Mouse (Mus musculus): ENCODE measurements around the gene Dync1i1. TPM values are rescaled to one million over a fixed set of nuclear protein-coding genes. Genes with fewer than 3 reads are reported as not detected.

The Dync1i1 gene
- polyA plus RNA-seq, 2 experiments = not detected

- no peaks in the 10 kb centered on the region for H3K36me3 ChIP-seq (replicated peaks; ENCODE audit: control insufficient read depth, insufficient read depth, low read depth)
- H3K4me3 ChIP-seq (ENCODE audit: insufficient read depth in 1 of 2, low read depth in 2 of 2, low read length in 2 of 2) = no peak overlapping the region
- TF ChIP-seq CTCF (IDR thresholded peaks at IDR 0.05; ENCODE audit: low read depth) = no peak
- no peak for TF ChIP-seq EP300 (IDR thresholded peaks at IDR 0.05; ENCODE audit: low read depth)
- no peak overlapping the region for H3K27ac ChIP-seq
- WGBS (ENCODE audit: insufficient replicate concordance) = 48% methylated on average over 11 of the region's 11 CpGs
- no peaks in the 10 kb centered on the region for H3K27me3 ChIP-seq (ENCODE audit: control insufficient read depth, insufficient read depth, low read length)
- no peak for ATAC-seq (ENCODE audit: insufficient read depth)
- no peaks in the 10 kb centered on the region for H3K9me3 ChIP-seq (ENCODE audit: control insufficient read depth, low read length)
- no peak for DNase-seq (ENCODE audit: low read depth in 3 of 3, low spot score in 3 of 3)
- H3K4me1 ChIP-seq (replicated peaks; ENCODE audit: control insufficient read depth in 2 of 2, insufficient read depth in 2 of 2, low read length in 1 of 2) = no peaks in the 10 kb centered on the region
- no peak overlapping the region for H3K4me2 ChIP-seq (ENCODE audit: low read depth)
- H3K9ac ChIP-seq (replicated peaks) = no peak overlapping the region
These were observed 77.5 kb downstream of the Dync1i1 start for GRCm38 (mm10) chr6:5802840-5803491.

- TF ChIP-seq CTCF (IDR thresholded peaks at IDR 0.05; ENCODE audit: low read depth) = no peak
- TF ChIP-seq EP300 (IDR thresholded peaks at IDR 0.05; ENCODE audit: low read depth) = no peak
- Histone ChIP-seq H3K27ac (no peak overlapping the region), H3K4me2 (ENCODE audit: low read depth) (no peak overlapping the region), H3K27me3 (ENCODE audit: control insufficient read depth, insufficient read depth, low read length) (no peaks in the 10 kb centered on the region), H3K4me1 (replicated peaks; ENCODE audit: control insufficient read depth in 2 of 2, insufficient read depth in 2 of 2, low read length in 1 of 2) (no peaks in the 10 kb centered on the region), H3K9me3 (ENCODE audit: control insufficient read depth, low read length) (no peaks in the 10 kb centered on the region), H3K4me3 (ENCODE audit: insufficient read depth in 1 of 2, low read depth in 2 of 2, low read length in 2 of 2) (no peak overlapping the region), H3K36me3 (replicated peaks; ENCODE audit: control insufficient read depth, insufficient read depth, low read depth) (no peaks in the 10 kb centered on the region), H3K9ac (replicated peaks) (no peak overlapping the region)
- ATAC-seq (ENCODE audit: insufficient read depth) = no peak
- 61% methylated on average over 3 of the region's 3 CpGs for WGBS (ENCODE audit: insufficient replicate concordance)
- DNase-seq (ENCODE audit: low read depth in 3 of 3, low spot score in 3 of 3) = no peak
These were observed 82.6 kb downstream of the Dync1i1 start for GRCm38 (mm10) chr6:5808008-5808421.

GRCm38 (mm10) chr6:5812076-5812475, 86.6 kb downstream of the Dync1i1 start:
- DNase-seq (ENCODE audit: low read depth in 3 of 3, low spot score in 3 of 3) (no peak), ATAC-seq (ENCODE audit: insufficient read depth) (no peak)
- TF ChIP-seq EP300 (IDR thresholded peaks at IDR 0.05; ENCODE audit: low read depth) (no peak), CTCF (IDR thresholded peaks at IDR 0.05; ENCODE audit: low read depth) (no peak)
- H3K36me3 ChIP-seq (replicated peaks; ENCODE audit: control insufficient read depth, insufficient read depth, low read depth) = no peaks in the 10 kb centered on the region
- no peak overlapping the region for H3K9ac ChIP-seq (replicated peaks)
- H3K4me1 ChIP-seq (replicated peaks; ENCODE audit: control insufficient read depth in 2 of 2, insufficient read depth in 2 of 2, low read length in 1 of 2) = no peaks in the 10 kb centered on the region
- H3K4me2 ChIP-seq (ENCODE audit: low read depth) = no peak overlapping the region
- no peaks in the 10 kb centered on the region for H3K27me3 ChIP-seq (ENCODE audit: control insufficient read depth, insufficient read depth, low read length)
- no peak overlapping the region for H3K27ac ChIP-seq
- 45% methylated on average over 1 of the region's 1 CpGs for WGBS (ENCODE audit: insufficient replicate concordance)
- no peak overlapping the region for H3K4me3 ChIP-seq (ENCODE audit: insufficient read depth in 1 of 2, low read depth in 2 of 2, low read length in 2 of 2)
- no peaks in the 10 kb centered on the region for H3K9me3 ChIP-seq (ENCODE audit: control insufficient read depth, low read length)

DNA sequence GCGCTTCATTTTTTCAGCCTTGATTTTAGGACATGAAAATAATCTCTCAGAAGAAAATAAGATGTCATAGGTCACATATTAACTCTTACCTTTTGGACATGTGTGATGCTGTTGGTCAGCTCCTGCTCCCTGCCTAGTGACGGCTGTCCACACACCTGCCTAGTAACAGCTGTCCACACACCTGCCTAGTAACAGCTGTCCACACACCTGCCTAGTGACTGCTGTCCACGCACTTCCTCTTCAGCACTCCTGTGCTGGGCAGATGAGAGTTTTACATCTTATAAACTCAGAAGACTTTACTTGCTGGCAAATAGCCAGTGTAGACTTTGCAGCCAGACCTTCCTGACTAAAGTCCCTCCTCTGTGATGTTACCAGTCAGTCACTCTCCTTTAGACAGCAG, 94.2 kb downstream of the Dync1i1 start:
- H3K9me3 ChIP-seq (ENCODE audit: control insufficient read depth, low read length) = no peaks in the 10 kb centered on the region
- ATAC-seq (ENCODE audit: insufficient read depth) = no peak
- DNase-seq (ENCODE audit: low read depth in 3 of 3, low spot score in 3 of 3) = no peak
- H3K36me3 ChIP-seq (replicated peaks; ENCODE audit: control insufficient read depth, insufficient read depth, low read depth) = no peaks in the 10 kb centered on the region
- H3K27ac ChIP-seq = no peak overlapping the region
- H3K27me3 ChIP-seq (ENCODE audit: control insufficient read depth, insufficient read depth, low read length) = no peaks in the 10 kb centered on the region
- 65% methylated on average over 3 of the region's 3 CpGs for WGBS (ENCODE audit: insufficient replicate concordance)
- no peak overlapping the region for H3K4me3 ChIP-seq (ENCODE audit: insufficient read depth in 1 of 2, low read depth in 2 of 2, low read length in 2 of 2)
- no peak overlapping the region for H3K9ac ChIP-seq (replicated peaks)
- no peaks in the 10 kb centered on the region for H3K4me1 ChIP-seq (replicated peaks; ENCODE audit: control insufficient read depth in 2 of 2, insufficient read depth in 2 of 2, low read length in 1 of 2)
- TF ChIP-seq CTCF (IDR thresholded peaks at IDR 0.05; ENCODE audit: low read depth) (no peak), EP300 (IDR thresholded peaks at IDR 0.05; ENCODE audit: low read depth) (no peak)
- no peak overlapping the region for H3K4me2 ChIP-seq (ENCODE audit: low read depth)

- Histone ChIP-seq H3K4me1 (replicated peaks; ENCODE audit: control insufficient read depth in 2 of 2, insufficient read depth in 2 of 2, low read length in 1 of 2) (no peaks in the 10 kb centered on the region), H3K9ac (replicated peaks) (no peak overlapping the region), H3K36me3 (replicated peaks; ENCODE audit: control insufficient read depth, insufficient read depth, low read depth) (no peaks in the 10 kb centered on the region), H3K27me3 (ENCODE audit: control insufficient read depth, insufficient read depth, low read length) (no peaks in the 10 kb centered on the region), H3K4me2 (ENCODE audit: low read depth) (no peak overlapping the region), H3K9me3 (ENCODE audit: control insufficient read depth, low read length) (no peaks in the 10 kb centered on the region), H3K4me3 (ENCODE audit: insufficient read depth in 1 of 2, low read depth in 2 of 2, low read length in 2 of 2) (no peak overlapping the region), H3K27ac (no peak overlapping the region)
- ATAC-seq (ENCODE audit: insufficient read depth) (no peak), DNase-seq (ENCODE audit: low read depth in 3 of 3, low spot score in 3 of 3) (no peak)
- WGBS (ENCODE audit: insufficient replicate concordance) = 59% methylated on average over 3 of the region's 3 CpGs
- TF ChIP-seq CTCF (IDR thresholded peaks at IDR 0.05; ENCODE audit: low read depth) (no peak), EP300 (IDR thresholded peaks at IDR 0.05; ENCODE audit: low read depth) (no peak)
These were observed 100.0 kb downstream of the Dync1i1 start for GRCm38 (mm10) chr6:5825461-5825860.
